Mouse (Mus musculus) embryonic facial prominence, embryonic 14.5 days (tissue): Measurements from ENCODE around the gene Gtpbp4. TPM values are rescaled to one million over a fixed set of nuclear protein-coding genes. Genes with fewer than 3 reads are reported as not detected.

Experiments used
- ATAC-seq: fragments of 200-750 bp; cut with Nextera tagmentation; 2 replicates; pipeline ENCODE4 v1.8.0; 2017; ENCODE audit warnings: low read depth, moderate number of reproducible peaks, moderate TSS enrichment
- DNase-seq: peaks from one replicate; pipeline ENCODE4 v3.0.0-alpha.2; 2015; ENCODE audit warnings: low spot score
- H3K27ac ChIP-seq: fragments of 300-500 bp; sonication (generic); replicated peaks from 2 replicates; pipeline ENCODE4 v1.5.1; 2014; ENCODE audit warnings: low read depth, mild to moderate bottlenecking, low read length, moderate library complexity
- H3K27me3 ChIP-seq: fragments of 300-500 bp; sonication (generic); replicated peaks from 2 replicates; pipeline ENCODE4 v1.6.1; 2014; ENCODE audit warnings: low read length; ENCODE audit not compliant: control insufficient read depth, insufficient read depth
- H3K36me3 ChIP-seq: fragments of 300-500 bp; sonication (generic); 2 replicates; pipeline ENCODE4 v1.6.1; 2014; ENCODE audit warnings: low read length, mixed read lengths; ENCODE audit not compliant: control insufficient read depth, insufficient read depth
- H3K4me1 ChIP-seq: fragments of 300-500 bp; sonication (generic); 2 replicates; pipeline ENCODE4 v1.6.1; 2014; ENCODE audit warnings: antibody characterized with exemption, low read length; ENCODE audit not compliant: control insufficient read depth, insufficient read depth
- H3K4me2 ChIP-seq: fragments of 300-500 bp; sonication (generic); 2 replicates; pipeline ENCODE4 v1.6.1; 2014; ENCODE audit warnings: low read depth, mild to moderate bottlenecking, low read length, moderate library complexity, mixed read lengths
- H3K4me3 ChIP-seq: fragments of 300-500 bp; sonication (generic); 2 replicates; pipeline ENCODE4 v1.5.1; 2014; ENCODE audit warnings: low read depth, mild to moderate bottlenecking, low read length
- H3K9ac ChIP-seq: fragments of 300-500 bp; sonication (generic); 2 replicates; pipeline ENCODE4 v1.6.1; 2014; ENCODE audit warnings: low read depth, mild to moderate bottlenecking, low read length, moderate library complexity, mixed read lengths
- H3K9me3 ChIP-seq: fragments of 300-500 bp; sonication (generic); 2 replicates; pipeline ENCODE4 v1.6.1; 2016; ENCODE audit warnings: low read length; ENCODE audit not compliant: control insufficient read depth
- WGBS: fragments of 180-500 bp; shearing (Covaris S2); extraction: QIAGEN DNeasy Blood & Tissue Kit; methylation state at CpG from one replicate; pipeline ENCODE4 v1.1.7; 2014; 5-methylcytosine and 5-hydroxymethylcytosine counted together
- polyA plus RNA-seq: library from polyadenylated mRNA; unstranded; fragments of >200 nt; fragmentation: Nextera tagmentation; extraction: Ambion mirVana; gene quantifications from 2 replicates; pipeline ENCODE4 v1.2.1, GENCODE M21; 2014

Gene Gtpbp4
- polyA plus RNA-seq, 1 experiment from 2014 or later, result 75.6 TPM

- DNase-seq (no peak), ATAC-seq (no peak)
- H3K9me3 ChIP-seq, result no peaks in the 10 kb centered on the region
- no peak overlapping the region for H3K4me3 ChIP-seq
- no peak overlapping the region for H3K9ac ChIP-seq
- H3K4me1 ChIP-seq, result no peaks in the 10 kb centered on the region
- no peaks in the 10 kb centered on the region for H3K36me3 ChIP-seq
- no peak overlapping the region for H3K4me2 ChIP-seq
- H3K27me3 ChIP-seq, result no peaks in the 10 kb centered on the region
- H3K27ac ChIP-seq, result no peak overlapping the region
- WGBS, result 86% methylated on average over 7 of the region's 7 CpGs
These were observed 25.7 kb upstream of the Gtpbp4 start for GRCm38 (mm10) chr13:9021556-9021955.

- ATAC-seq, result no peak
These were observed 23.8 kb upstream of the Gtpbp4 start for GRCm38 (mm10) chr13:9019713-9020112.

GRCm38 (mm10) chr13:9018974-9019587 is 23.2 kb upstream of the Gtpbp4 start:
- Histone ChIP-seq H3K4me3 (no peak overlapping the region), H3K4me1 (no peaks in the 10 kb centered on the region), H3K9ac (no peak overlapping the region), H3K36me3 (no peaks in the 10 kb centered on the region), H3K9me3 (no peaks in the 10 kb centered on the region), H3K27ac (no peak overlapping the region), H3K4me2 (no peak overlapping the region), H3K27me3 (no peaks in the 10 kb centered on the region)
- no peak for ATAC-seq
- 73% methylated on average over 2 of the region's 2 CpGs for WGBS
- no peak for DNase-seq

More at GRCm38 (mm10) chr13:9019713-9020112, 23.8 kb upstream of the Gtpbp4 start:
- H3K27ac ChIP-seq, result no peak overlapping the region
- no peaks in the 10 kb centered on the region for H3K27me3 ChIP-seq
- H3K9me3 ChIP-seq, result no peaks in the 10 kb centered on the region
- H3K4me2 ChIP-seq, result no peak overlapping the region
- WGBS, result 82% methylated on average over 4 of the region's 4 CpGs
- H3K9ac ChIP-seq, result no peak overlapping the region
- no peak for DNase-seq
- H3K36me3 ChIP-seq, result no peaks in the 10 kb centered on the region
- H3K4me3 ChIP-seq, result no peak overlapping the region
- no peaks in the 10 kb centered on the region for H3K4me1 ChIP-seq

GRCm38 (mm10) chr13:9017190-9017589 is 21.3 kb upstream of the Gtpbp4 start:
- Histone ChIP-seq H3K9me3 (no peaks in the 10 kb centered on the region), H3K4me2 (no peak overlapping the region), H3K27me3 (no peaks in the 10 kb centered on the region), H3K36me3 (no peaks in the 10 kb centered on the region), H3K4me3 (no peak overlapping the region), H3K27ac (no peak overlapping the region), H3K4me1 (no peaks in the 10 kb centered on the region), H3K9ac (no peak overlapping the region)
- 7% methylated on average over 8 of the region's 8 CpGs for WGBS
- no peak for ATAC-seq
- no peak for DNase-seq

GRCm38 (mm10) chr13:9014431-9014830 is 18.5 kb upstream of the Gtpbp4 start:
- H3K4me3 ChIP-seq, result no peak overlapping the region
- ATAC-seq (no peak), DNase-seq (peak; percentile 16)
- H3K4me1 ChIP-seq, result no peaks in the 10 kb centered on the region
- WGBS, result 32% methylated on average over 3 of the region's 3 CpGs
- no peak overlapping the region for H3K9ac ChIP-seq
- no peaks in the 10 kb centered on the region for H3K27me3 ChIP-seq
- no peak overlapping the region for H3K27ac ChIP-seq
- no peaks in the 10 kb centered on the region for H3K9me3 ChIP-seq
- H3K36me3 ChIP-seq, result no peaks in the 10 kb centered on the region
- no peak overlapping the region for H3K4me2 ChIP-seq

- Histone ChIP-seq H3K9ac (no peak overlapping the region), H3K36me3 (no peaks in the 10 kb centered on the region), H3K4me1 (no peaks in the 10 kb centered on the region), H3K9me3 (no peaks in the 10 kb centered on the region), H3K27ac (no peak overlapping the region), H3K4me3 (no peak overlapping the region), H3K4me2 (no peak overlapping the region), H3K27me3 (no peaks in the 10 kb centered on the region)
- ATAC-seq, result no peak
- no peak for DNase-seq
- WGBS, result 88% methylated on average over 1 of the region's 1 CpGs
These were observed 17.6 kb upstream of the Gtpbp4 start for GRCm38 (mm10) chr13:9013483-9013882.

- peak; percentile 78; the same call in 1 of the 2 replicates for ATAC-seq
- Histone ChIP-seq H3K36me3 (no peaks in the 10 kb centered on the region), H3K4me2 (no peak overlapping the region), H3K27me3 (no peaks in the 10 kb centered on the region), H3K27ac (no peak overlapping the region), H3K9me3 (no peaks in the 10 kb centered on the region), H3K9ac (no peak overlapping the region), H3K4me3 (no peak overlapping the region), H3K4me1 (no peaks in the 10 kb centered on the region)
- WGBS, result 60% methylated on average over 12 of the region's 12 CpGs
- peak; percentile 95 for DNase-seq
These were observed 15.9 kb upstream of the Gtpbp4 start for GRCm38 (mm10) chr13:9011596-9012350.

- no peaks in the 10 kb centered on the region for H3K36me3 ChIP-seq
- no peaks in the 10 kb centered on the region for H3K27me3 ChIP-seq
- no peaks in the 10 kb centered on the region for H3K4me1 ChIP-seq
- H3K27ac ChIP-seq, result no peak overlapping the region
- no peak for ATAC-seq
- no peak overlapping the region for H3K4me2 ChIP-seq
- no peak for DNase-seq
- no peak overlapping the region for H3K4me3 ChIP-seq
- no peaks in the 10 kb centered on the region for H3K9me3 ChIP-seq
- no peak overlapping the region for H3K9ac ChIP-seq
- 71% methylated on average over 2 of the region's 2 CpGs for WGBS
These were observed 7.4 kb upstream of the Gtpbp4 start for GRCm38 (mm10) chr13:9003306-9003705.

GRCm38 (mm10) chr13:8999464-8999863 is 3.6 kb upstream of the Gtpbp4 start:
- no peak for ATAC-seq
- Histone ChIP-seq H3K4me2 (no peak overlapping the region), H3K9me3 (no peaks in the 10 kb centered on the region), H3K9ac (no peak overlapping the region), H3K27me3 (no peaks in the 10 kb centered on the region), H3K36me3 (no peaks in the 10 kb centered on the region), H3K27ac (no peak overlapping the region), H3K4me3 (no peak overlapping the region), H3K4me1 (peaks cover 7% of the 10 kb centered on the region)
- no peak for DNase-seq
- 87% methylated on average over 8 of the region's 8 CpGs for WGBS
